Mouse (Mus musculus) stomach, embryonic 16.5 days (tissue): ENCODE results near the gene Cyp2b23. TPM values are rescaled to one million over a fixed set of nuclear protein-coding genes. Genes with fewer than 3 reads are reported as not detected.

Source experiments
- polyA plus RNA-seq: library from polyadenylated mRNA; unstranded; fragments of >200 nt; fragmentation: Nextera tagmentation; extraction: Ambion mirVana; gene quantifications from 2 replicates; pipeline ENCODE4 v1.2.1, GENCODE M21; 2015

Cyp2b23 gene
- polyA plus RNA-seq, 1 experiment from 2014 or later = not detected

Other genes with a start within 250 kb of the Cyp2b23 start
- gene Nlrp9a, start 151.4 kb downstream of the Cyp2b23 start, polyA plus RNA-seq = not detected in 2 replicates
- not detected in 2 replicates for gene Vmn1r185, start 68.0 kb downstream of the Cyp2b23 start, polyA plus RNA-seq
- 0.06 TPM in 1 of 2 replicates, not detected in the other for gene Cyp2b19, start 70.7 kb upstream of the Cyp2b23 start, polyA plus RNA-seq
- gene Cyp2g1, start 122.5 kb upstream of the Cyp2b23 start, polyA plus RNA-seq = not detected in 2 replicates
- gene Cyp2a5, start 148.9 kb upstream of the Cyp2b23 start, polyA plus RNA-seq = 1.3 and 2.0 TPM in 2 replicates